Mouse (Mus musculus) bone marrow, adult 2 months (tissue): ENCODE data around the gene 1700029J07Rik.
A peak's percentile ranks its signal among the peaks of the same experiment; 100 is the strongest.

Experiments
- CTCF ChIP-seq: fragments of 200-500 bp; IDR thresholded peaks from 2 replicates; pipeline ENCODE4 v1.5.1; 2011; ENCODE audit warnings: low read length, control low read depth; ENCODE audit not compliant: control insufficient read depth, insufficient read depth
- POLR2A ChIP-seq: fragments of 200-500 bp; IDR thresholded peaks from 2 replicates; pipeline ENCODE4 v1.6.1; 2011; ENCODE audit warnings: low read depth, mild to moderate bottlenecking, control low read depth, low read length, borderline replicate concordance; ENCODE audit not compliant: control insufficient read depth

- TF ChIP-seq CTCF: no peak
- TF ChIP-seq POLR2A: peak; percentile 93
These were observed 25.0 kb upstream of the 1700029J07Rik start for GRCm38 (mm10) chr8:45999784-46000705.
